Mouse (Mus musculus) monocyte, adult 5-6 weeks (primary cell): ENCODE data around the gene Mrap. TPM values are rescaled to one million over a fixed set of nuclear protein-coding genes. Genes with fewer than 3 reads are reported as not detected.

Source experiments
- ATAC-seq: fragments of 153-309, 156-312 bp; replicated peaks from 2 replicates; pipeline ENCODE4 v1.8.0; 2017; ENCODE audit warnings: mild to moderate bottlenecking; ENCODE audit not compliant: low TSS enrichment, insufficient number of reproducible peaks, severe bottlenecking, poor library complexity, low FRiP score
- total RNA-seq: library from RNA; stranded (forward); fragments of 200-1000, 200-491, 200-594 nt; gene quantifications from 3 replicates; pipeline ENCODE4 v1.2.3, GENCODE M21; 2017

The Mrap gene
- total RNA-seq: 2.4 TPM in 1 of 3 replicates, not detected in the others

- no peak for ATAC-seq
Observed at GRCm38 (mm10) chr16:90738092-90738956, at the start of gene Mrap. Gene Mrap, plus strand, starts transcription at chr16:90738207.

- ATAC-seq: no peak
Observed at GRCm38 (mm10) chr16:90692704-90693385, 45.2 kb upstream of the Mrap start.

- no peak for ATAC-seq
Observed at GRCm38 (mm10) chr16:90693625-90694024, 44.4 kb upstream of the Mrap start.

GRCm38 (mm10) chr16:90694719-90695118 is 43.3 kb upstream of the Mrap start:
- peak; percentile 40; the same call in 1 of the 2 replicates for ATAC-seq

GRCm38 (mm10) chr16:90695121-90695520 is 42.9 kb upstream of the Mrap start:
- ATAC-seq: no peak

GRCm38 (mm10) chr16:90696306-90696705 is 41.7 kb upstream of the Mrap start:
- ATAC-seq: no peak

- ATAC-seq: no peak
Observed at GRCm38 (mm10) chr16:90699390-90699789, 38.6 kb upstream of the Mrap start.

- no peak for ATAC-seq
Observed at GRCm38 (mm10) chr16:90701541-90701940, 36.5 kb upstream of the Mrap start.

GRCm38 (mm10) chr16:90703646-90704045 is 34.4 kb upstream of the Mrap start:
- ATAC-seq: no peak

- no peak for ATAC-seq
Observed at GRCm38 (mm10) chr16:90704161-90704825, 33.7 kb upstream of the Mrap start.

- no peak for ATAC-seq
Observed at GRCm38 (mm10) chr16:90706279-90706678, 31.7 kb upstream of the Mrap start.

- no peak for ATAC-seq
Observed at GRCm38 (mm10) chr16:90709711-90710289, 28.2 kb upstream of the Mrap start.

GRCm38 (mm10) chr16:90710313-90710712 is 27.7 kb upstream of the Mrap start:
- ATAC-seq: no peak

- ATAC-seq: no peak
Observed at GRCm38 (mm10) chr16:90724051-90724450, 14.0 kb upstream of the Mrap start.

- ATAC-seq: no peak
Observed at GRCm38 (mm10) chr16:90726600-90727227, 11.3 kb upstream of the Mrap start.

- peak; percentile 93 for ATAC-seq
Observed at GRCm38 (mm10) chr16:90727233-90728115, 10.5 kb upstream of the Mrap start, which contains the start of gene Mis18a. Gene Mis18a, minus strand, starts transcription at chr16:90727404.

GRCm38 (mm10) chr16:90735611-90736010 is 2.4 kb upstream of the Mrap start:
- ATAC-seq: no peak
